Mouse (Mus musculus): ENCODE results near the gene Nfia.

- TF ChIP-seq EP300 (IDR thresholded peaks at IDR 0.05; ENCODE audit: low read depth) (no peak), CTCF (IDR thresholded peaks at IDR 0.05; ENCODE audit: low read depth) (no peak)
These were observed 196.3 kb downstream of the Nfia start for GRCm38 (mm10) chr4:97968786-97969348.
